Mouse (Mus musculus): ENCODE measurements around the gene Trap1a. TPM values are rescaled to one million over a fixed set of nuclear protein-coding genes. Genes with fewer than 3 reads are reported as not detected.

Gene Trap1a
- polyA plus RNA-seq, 1 experiment from 2014 or later, result not detected

Other genes with a start within 250 kb of the Trap1a start
- not detected in 2 replicates for gene Serpina7, start 248.4 kb upstream of the Trap1a start, polyA plus RNA-seq (2014; fragmentation: Nextera tagmentation; extraction: Ambion mirVana)
- gene 4930513O06Rik, start 247.4 kb upstream of the Trap1a start, polyA plus RNA-seq (2014; fragmentation: Nextera tagmentation; extraction: Ambion mirVana), result not detected in 2 replicates
- gene 4933428M09Rik, start 154.5 kb upstream of the Trap1a start, polyA plus RNA-seq (2014; fragmentation: Nextera tagmentation; extraction: Ambion mirVana), result not detected in 2 replicates
- 26.6 and 28.8 TPM in 2 replicates for gene Mum1l1, start 123.6 kb upstream of the Trap1a start, polyA plus RNA-seq (2014; fragmentation: Nextera tagmentation; extraction: Ambion mirVana)
- gene D330045A20Rik, start 146.7 kb downstream of the Trap1a start, polyA plus RNA-seq (2014; fragmentation: Nextera tagmentation; extraction: Ambion mirVana), result 2.9 and 3.9 TPM in 2 replicates
- gene Rnf128, start 229.6 kb downstream of the Trap1a start, polyA plus RNA-seq (2014; fragmentation: Nextera tagmentation; extraction: Ambion mirVana), result 28.5 and 33.8 TPM in 2 replicates

All from stomach, embryonic 14.5 days (tissue).